Mouse (Mus musculus): ENCODE measurements at regions not wholly inside any gene's neighbourhood (a gene's known extent, or its start where the extent isn't known, plus 50 kb on each side); places are given as distances from the start of the nearest gene placed in this dataset.
A peak's percentile ranks its signal among the peaks of the same experiment; 100 is the strongest.

DNA sequence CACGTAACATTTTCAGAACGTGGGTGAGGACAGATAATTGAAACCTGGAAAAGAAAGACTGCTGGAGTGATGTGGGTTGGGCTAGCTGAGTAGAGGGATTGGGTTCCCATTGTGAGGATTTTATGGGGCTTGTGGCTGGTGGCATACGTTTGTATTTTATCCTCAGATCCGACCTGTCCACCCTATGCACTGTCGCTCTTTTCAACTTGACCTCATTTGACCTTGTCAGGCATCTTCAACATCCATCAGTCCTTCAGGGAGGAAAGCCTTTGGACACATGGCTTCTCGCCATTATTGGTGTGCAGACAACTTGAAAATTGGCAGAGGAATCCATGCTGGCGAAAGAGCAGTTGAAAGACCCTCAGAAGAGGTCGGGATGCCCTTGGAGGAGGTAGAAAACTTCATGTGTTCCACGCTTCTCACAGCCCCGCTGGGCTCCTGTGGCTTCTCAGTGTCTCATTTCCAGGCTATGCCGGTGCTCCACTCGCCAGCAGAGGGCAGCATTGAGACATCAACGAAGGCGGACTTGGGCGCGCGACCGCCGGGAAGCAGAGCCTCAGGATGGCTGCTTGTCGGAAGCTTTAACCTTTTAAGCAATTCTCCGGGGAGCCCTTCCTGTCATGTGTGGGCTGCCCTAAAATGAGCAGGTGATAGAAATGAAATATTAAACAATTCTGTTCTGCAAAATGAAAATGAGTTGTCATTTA lies 896.8 kb upstream of the Car8 start:
- Histone ChIP-seq H3K9ac (replicated peaks; ENCODE audit: low read length) (peak overlapping the region; percentile 49; the same call in 1 of the 2 replicates), H3K27me3 (ENCODE audit: insufficient read depth, low read length) (no peaks in the 10 kb centered on the region), H3K27ac (peak overlapping the region; percentile 82), H3K4me2 (ENCODE audit: low read depth, low read length) (peak overlapping the region; percentile 55), H3K36me3 (ENCODE audit: insufficient read depth, low read length) (no peaks in the 10 kb centered on the region), H3K4me3 (ENCODE audit: low read length) (peak overlapping the region; percentile 15; the same call in 1 of the 2 replicates), H3K9me3 (ENCODE audit: low read length) (no peaks in the 10 kb centered on the region), H3K4me1 (ENCODE audit: insufficient read depth, low read length) (peaks cover 6% of the 10 kb centered on the region)
- peak; percentile 96 for TF ChIP-seq CTCF (IDR thresholded peaks at IDR 0.05; ENCODE audit: low read depth)
- DNase-seq (ENCODE audit: low spot score) (peak; percentile 97), ATAC-seq (peak; percentile 90)
- 6% methylated on average over 21 of the region's 21 CpGs for WGBS

GRCm38 (mm10) chr4:9133695-9134094 lies 894.9 kb upstream of the Car8 start:
- Histone ChIP-seq H3K9ac (replicated peaks; ENCODE audit: low read length) (no peak overlapping the region), H3K4me1 (ENCODE audit: insufficient read depth, low read length) (peaks cover 6% of the 10 kb centered on the region), H3K4me2 (ENCODE audit: low read depth, low read length) (no peak overlapping the region), H3K36me3 (ENCODE audit: insufficient read depth, low read length) (no peaks in the 10 kb centered on the region), H3K4me3 (ENCODE audit: low read length) (no peak overlapping the region), H3K27ac (no peak overlapping the region; the same call in 1 of the 2 replicates), H3K27me3 (ENCODE audit: insufficient read depth, low read length) (no peaks in the 10 kb centered on the region), H3K9me3 (ENCODE audit: low read length) (no peaks in the 10 kb centered on the region)
- no peak for DNase-seq (ENCODE audit: low spot score)
- no peak for ATAC-seq
- TF ChIP-seq CTCF (IDR thresholded peaks at IDR 0.05; ENCODE audit: low read depth), result no peak
- WGBS, result 86% methylated on average over 2 of the region's 2 CpGs

DNA sequence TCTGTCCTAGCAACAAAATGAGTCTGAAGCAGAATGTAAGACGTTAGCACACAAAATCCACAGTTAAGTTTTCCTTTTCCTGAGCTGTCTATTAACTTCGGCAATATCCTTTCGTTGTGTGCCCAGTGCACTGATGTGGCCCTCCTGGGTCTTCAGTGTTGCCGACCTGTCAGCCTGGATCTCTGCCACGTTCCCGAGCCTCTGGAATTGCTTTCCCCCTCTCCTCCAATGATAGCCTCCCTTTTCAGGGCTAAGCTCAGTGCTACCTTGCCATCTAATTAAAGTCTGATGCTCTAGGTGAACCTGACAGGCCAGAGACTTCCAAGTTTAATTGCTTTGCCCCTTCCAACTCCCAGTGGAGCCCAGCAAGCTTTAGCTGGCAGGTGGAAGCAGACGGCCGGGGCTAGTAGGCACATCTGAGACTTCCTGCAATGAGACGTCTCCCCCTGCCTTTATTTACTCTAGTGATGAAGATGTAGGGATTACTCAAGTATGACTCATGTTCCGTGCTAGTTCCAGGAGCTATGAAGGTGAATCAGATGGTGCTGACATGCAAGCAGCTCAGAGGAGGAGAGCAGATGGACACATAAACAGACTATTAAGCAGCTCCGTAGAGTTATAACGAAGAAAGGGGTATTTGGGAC lies 894.3 kb upstream of the Car8 start:
- 42% methylated on average over 12 of the region's 12 CpGs for WGBS
- no peak overlapping the region; the same call in 1 of the 2 replicates for H3K27ac ChIP-seq

DNA sequence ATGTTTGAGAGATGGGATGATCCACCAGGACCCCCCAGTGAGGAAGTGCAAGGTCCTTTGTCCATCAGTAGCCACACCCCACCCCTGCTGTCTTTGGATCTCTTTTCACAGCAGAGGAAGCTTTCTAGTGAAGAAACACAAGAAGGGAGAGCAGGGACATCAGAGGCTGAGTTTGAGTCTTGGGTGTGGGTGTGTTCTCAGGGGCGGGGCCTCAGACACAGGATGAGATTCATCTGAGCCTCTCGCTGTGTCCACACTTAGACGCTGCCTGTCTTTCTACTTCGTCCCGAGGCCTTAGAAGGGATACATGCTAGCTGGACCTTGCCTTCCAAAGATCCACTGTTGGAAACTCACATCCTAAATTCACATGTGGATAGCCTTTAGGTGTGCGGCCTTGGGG lies 893.5 kb upstream of the Car8 start:
- no peaks in the 10 kb centered on the region for H3K36me3 ChIP-seq (ENCODE audit: insufficient read depth, low read length)
- H3K27me3 ChIP-seq (ENCODE audit: insufficient read depth, low read length), result no peaks in the 10 kb centered on the region
- H3K4me3 ChIP-seq (ENCODE audit: low read length), result no peak overlapping the region
- no peaks in the 10 kb centered on the region for H3K9me3 ChIP-seq (ENCODE audit: low read length)
- H3K4me1 ChIP-seq (ENCODE audit: insufficient read depth, low read length), result peaks cover 6% of the 10 kb centered on the region
- H3K4me2 ChIP-seq (ENCODE audit: low read depth, low read length), result no peak overlapping the region
- H3K27ac ChIP-seq, result no peak overlapping the region
- H3K9ac ChIP-seq (replicated peaks; ENCODE audit: low read length), result no peak overlapping the region
- no peak for TF ChIP-seq CTCF (IDR thresholded peaks at IDR 0.05; ENCODE audit: low read depth)
- no peak for ATAC-seq
- no peak for DNase-seq (ENCODE audit: low spot score)
- WGBS, result 90% methylated on average over 6 of the region's 6 CpGs

More for the DNA sequence above, 894.3 kb upstream of the Car8 start:
- Histone ChIP-seq H3K27me3 (ENCODE audit: insufficient read depth, low read length) (no peaks in the 10 kb centered on the region), H3K9ac (replicated peaks; ENCODE audit: low read length) (no peak overlapping the region), H3K4me3 (ENCODE audit: low read length) (no peak overlapping the region), H3K4me1 (ENCODE audit: insufficient read depth, low read length) (peaks cover 6% of the 10 kb centered on the region), H3K9me3 (ENCODE audit: low read length) (no peaks in the 10 kb centered on the region), H3K36me3 (ENCODE audit: insufficient read depth, low read length) (no peaks in the 10 kb centered on the region), H3K4me2 (ENCODE audit: low read depth, low read length) (no peak overlapping the region)
- no peak for TF ChIP-seq CTCF (IDR thresholded peaks at IDR 0.05; ENCODE audit: low read depth)
- no peak for ATAC-seq
- DNase-seq (ENCODE audit: low spot score), result peak; percentile 37

- no peak for TF ChIP-seq CTCF (IDR thresholded peaks at IDR 0.05; ENCODE audit: low read depth)
- DNase-seq (ENCODE audit: low spot score) (no peak), ATAC-seq (no peak)
- H3K4me3 ChIP-seq (ENCODE audit: low read length), result no peak overlapping the region
- peaks cover 6% of the 10 kb centered on the region for H3K4me1 ChIP-seq (ENCODE audit: insufficient read depth, low read length)
- 81% methylated on average over 9 of the region's 9 CpGs for WGBS
- no peaks in the 10 kb centered on the region for H3K9me3 ChIP-seq (ENCODE audit: low read length)
- H3K36me3 ChIP-seq (ENCODE audit: insufficient read depth, low read length), result no peaks in the 10 kb centered on the region
- H3K27ac ChIP-seq, result no peak overlapping the region
- H3K27me3 ChIP-seq (ENCODE audit: insufficient read depth, low read length), result no peaks in the 10 kb centered on the region
- no peak overlapping the region for H3K9ac ChIP-seq (replicated peaks; ENCODE audit: low read length)
- no peak overlapping the region for H3K4me2 ChIP-seq (ENCODE audit: low read depth, low read length)
Measured at GRCm38 (mm10) chr4:9131610-9132009, 892.8 kb upstream of the Car8 start.

DNA sequence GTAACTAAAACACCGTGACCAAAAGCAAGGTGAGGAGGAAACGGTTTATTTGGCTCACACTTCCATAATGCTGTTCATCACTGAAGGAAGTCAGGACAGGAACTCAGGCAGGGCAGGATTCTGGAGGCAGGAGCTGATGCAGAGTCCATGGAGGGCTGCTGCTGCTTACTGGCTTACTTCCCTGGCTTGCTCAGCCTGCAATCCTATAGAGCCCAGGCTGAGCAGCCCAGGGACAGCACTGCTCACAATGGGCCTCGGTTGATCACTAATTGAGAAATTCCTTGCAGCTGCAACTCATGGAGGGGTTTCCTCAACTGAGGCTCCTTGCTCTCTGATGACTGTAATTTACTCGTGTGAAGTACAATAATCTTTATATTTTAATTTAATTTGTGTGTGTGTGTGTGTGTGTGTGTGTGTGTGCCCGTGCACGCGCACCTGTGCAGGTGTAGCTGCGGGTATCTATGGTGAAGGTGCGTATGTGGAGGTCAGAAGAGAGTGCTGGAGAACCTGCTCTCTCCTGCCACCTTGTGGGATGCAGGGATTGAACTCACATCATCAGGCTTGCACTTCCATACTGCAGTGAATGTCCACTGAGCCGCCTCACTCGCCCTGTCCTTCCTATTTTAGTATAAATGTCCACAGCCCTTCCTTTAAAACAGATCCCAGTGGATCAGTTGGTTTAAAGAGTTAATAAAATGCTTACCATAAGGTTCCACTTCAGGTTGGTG lies 886.6 kb upstream of the Car8 start:
- Histone ChIP-seq H3K9ac (replicated peaks; ENCODE audit: low read length) (no peak overlapping the region), H3K4me3 (ENCODE audit: low read length) (no peak overlapping the region), H3K36me3 (ENCODE audit: insufficient read depth, low read length) (no peaks in the 10 kb centered on the region), H3K4me1 (ENCODE audit: insufficient read depth, low read length) (no peaks in the 10 kb centered on the region), H3K27ac (no peak overlapping the region), H3K4me2 (ENCODE audit: low read depth, low read length) (no peak overlapping the region), H3K9me3 (ENCODE audit: low read length) (no peaks in the 10 kb centered on the region), H3K27me3 (ENCODE audit: insufficient read depth, low read length) (no peaks in the 10 kb centered on the region)
- WGBS, result 39% methylated on average over 11 of the region's 11 CpGs
- ATAC-seq, result peak; percentile 82
- peak; percentile 60 for DNase-seq (ENCODE audit: low spot score)
- TF ChIP-seq CTCF (IDR thresholded peaks at IDR 0.05; ENCODE audit: low read depth), result peak; percentile 77

Data from hindbrain, postnatal 0 days (tissue).